Mouse (Mus musculus) cortical plate, adult 2 months (tissue): ENCODE results near the gene Actl6a.

ENCODE experiments used
- CTCF ChIP-seq: fragments of 200-500 bp; IDR thresholded peaks from 2 replicates; pipeline ENCODE4 v1.5.1; 2011; ENCODE audit warnings: mild to moderate bottlenecking, control low read depth, low read length; ENCODE audit not compliant: insufficient read depth; ENCODE audit errors: extremely low read depth
- POLR2A ChIP-seq: fragments of 200-500 bp; IDR thresholded peaks from 2 replicates; pipeline ENCODE4 v1.6.1; 2011; ENCODE audit warnings: mild to moderate bottlenecking, low read length, control low read depth; ENCODE audit not compliant: insufficient read depth; ENCODE audit errors: extremely low read depth

DNA sequence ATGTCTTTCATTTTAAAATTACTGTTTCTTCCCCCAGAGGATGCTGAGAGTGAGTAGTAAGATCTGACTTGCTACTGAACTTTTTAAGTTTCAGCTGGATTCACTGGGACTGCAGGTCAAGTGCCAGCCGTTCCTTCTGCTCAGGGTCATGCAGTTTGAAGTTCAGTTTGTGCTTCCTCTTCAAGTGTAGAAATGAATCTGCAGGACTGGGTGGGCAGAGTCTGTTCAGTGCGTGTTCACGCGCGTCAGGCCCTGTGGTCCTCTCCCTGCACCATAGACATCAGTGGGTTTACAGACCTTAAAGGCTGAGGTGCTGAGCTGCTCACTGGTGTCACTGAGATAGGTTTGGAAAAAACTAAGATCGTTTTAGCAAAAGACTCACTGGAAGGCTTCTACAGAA is 38.9 kb downstream of the Actl6a start:
- TF ChIP-seq POLR2A (no peak), CTCF (no peak)
